Mouse (Mus musculus) hindbrain, embryonic 12.5 days (tissue): Measurements from ENCODE around the gene Pdzph1. TPM values are rescaled to one million over a fixed set of nuclear protein-coding genes. Genes with fewer than 3 reads are reported as not detected.

Experiments
- ATAC-seq: fragments of 200-750 bp; cut with Nextera tagmentation; 2 replicates; pipeline ENCODE4 v1.8.0; 2017; ENCODE audit warnings: moderate TSS enrichment; ENCODE audit not compliant: low FRiP score
- H3K27ac ChIP-seq: fragments of 300-500 bp; sonication (generic); 2 replicates; pipeline ENCODE4 v1.5.1; 2016; ENCODE audit warnings: mild to moderate bottlenecking
- H3K27me3 ChIP-seq: fragments of 300-500 bp; sonication (generic); 2 replicates; pipeline ENCODE4 v1.6.1; 2016; ENCODE audit warnings: mild to moderate bottlenecking
- H3K36me3 ChIP-seq: fragments of 300-500 bp; sonication (generic); 2 replicates; pipeline ENCODE4 v1.6.1; 2016; ENCODE audit warnings: mild to moderate bottlenecking
- H3K4me1 ChIP-seq: fragments of 300-500 bp; sonication (generic); 2 replicates; pipeline ENCODE4 v1.6.1; 2016
- H3K4me2 ChIP-seq: fragments of 300-500 bp; sonication (generic); replicated peaks from 2 replicates; pipeline ENCODE4 v1.6.1; 2016; ENCODE audit warnings: mild to moderate bottlenecking
- H3K4me3 ChIP-seq: fragments of 300-500 bp; sonication (generic); 2 replicates; pipeline ENCODE4 v1.5.1; 2016; ENCODE audit warnings: mild to moderate bottlenecking
- H3K9ac ChIP-seq: fragments of 300-500 bp; sonication (generic); 2 replicates; pipeline ENCODE4 v1.6.1; 2016; ENCODE audit warnings: mild to moderate bottlenecking, moderate library complexity
- H3K9me3 ChIP-seq: fragments of 300-500 bp; sonication (generic); replicated peaks from 2 replicates; pipeline ENCODE4 v1.6.1; 2016; ENCODE audit warnings: mild to moderate bottlenecking
- WGBS: fragments of 180-500 bp; shearing (Covaris S2); methylation state at CpG from one replicate; pipeline ENCODE4 v1.1.7; 2016; 5-methylcytosine and 5-hydroxymethylcytosine counted together
- polyA plus RNA-seq: library from polyadenylated mRNA; unstranded; fragments of >200 nt; fragmentation: Nextera tagmentation; extraction: Ambion mirVana; gene quantifications from 2 replicates; pipeline ENCODE4 v1.2.1, GENCODE M21; 2016

Pdzph1 gene
- polyA plus RNA-seq: 3.9 and 5.1 TPM in 2 replicates

- H3K36me3 ChIP-seq: no peaks in the 10 kb centered on the region
- WGBS: 85% methylated on average over 6 of the region's 6 CpGs
- H3K4me1 ChIP-seq: no peaks in the 10 kb centered on the region
- no peaks in the 10 kb centered on the region for H3K27me3 ChIP-seq
- H3K4me2 ChIP-seq: no peak within 1 kb of the TSS
- no peak within 1 kb of the TSS for H3K9ac ChIP-seq
- H3K4me3 ChIP-seq: no peak within 1 kb of the TSS
- no peaks in the 10 kb centered on the region for H3K9me3 ChIP-seq
- no peak for ATAC-seq
- H3K27ac ChIP-seq: no peak within 1 kb of the TSS
These were observed at the start of gene Pdzph1 for GRCm38 (mm10) chr17:58991275-58991674. Gene Pdzph1 (minus strand): TSS chr17:58991375.

- H3K4me3 ChIP-seq: no peak overlapping the region
- H3K27me3 ChIP-seq: no peaks in the 10 kb centered on the region
- H3K4me1 ChIP-seq: no peaks in the 10 kb centered on the region
- WGBS: 59% methylated on average over 5 of the region's 5 CpGs
- H3K27ac ChIP-seq: no peak overlapping the region
- H3K4me2 ChIP-seq: no peak overlapping the region
- no peak overlapping the region for H3K9ac ChIP-seq
- no peaks in the 10 kb centered on the region for H3K9me3 ChIP-seq
- ATAC-seq: no peak
- no peaks in the 10 kb centered on the region for H3K36me3 ChIP-seq
These were observed 48.6 kb upstream of the Pdzph1 start for GRCm38 (mm10) chr17:59039754-59040153.

- Histone ChIP-seq H3K4me1 (no peaks in the 10 kb centered on the region), H3K4me3 (no peak overlapping the region), H3K9me3 (no peaks in the 10 kb centered on the region), H3K4me2 (no peak overlapping the region), H3K27ac (no peak overlapping the region), H3K9ac (no peak overlapping the region), H3K36me3 (no peaks in the 10 kb centered on the region), H3K27me3 (no peaks in the 10 kb centered on the region)
- no peak for ATAC-seq
- 94% methylated on average over 3 of the region's 3 CpGs for WGBS
These were observed 42.3 kb upstream of the Pdzph1 start for GRCm38 (mm10) chr17:59033445-59033844.

GRCm38 (mm10) chr17:59026336-59026735, 35.2 kb upstream of the Pdzph1 start:
- WGBS: 88% methylated on average over 3 of the region's 3 CpGs
- Histone ChIP-seq H3K27me3 (no peaks in the 10 kb centered on the region), H3K9ac (no peak overlapping the region), H3K36me3 (no peaks in the 10 kb centered on the region), H3K4me3 (no peak overlapping the region), H3K4me2 (no peak overlapping the region), H3K27ac (no peak overlapping the region), H3K9me3 (no peaks in the 10 kb centered on the region), H3K4me1 (no peaks in the 10 kb centered on the region)
- ATAC-seq: no peak

- Histone ChIP-seq H3K36me3 (no peaks in the 10 kb centered on the region), H3K4me1 (no peaks in the 10 kb centered on the region), H3K9me3 (no peaks in the 10 kb centered on the region), H3K27me3 (no peaks in the 10 kb centered on the region), H3K4me2 (no peak overlapping the region), H3K9ac (no peak overlapping the region), H3K27ac (no peak overlapping the region), H3K4me3 (no peak overlapping the region)
- ATAC-seq: no peak
- 42% methylated on average over 6 of the region's 6 CpGs for WGBS
These were observed 33.3 kb upstream of the Pdzph1 start for GRCm38 (mm10) chr17:59024502-59024901.

GRCm38 (mm10) chr17:59023971-59024370, 32.8 kb upstream of the Pdzph1 start:
- H3K9ac ChIP-seq: no peak overlapping the region
- no peak for ATAC-seq
- no peaks in the 10 kb centered on the region for H3K4me1 ChIP-seq
- no peak overlapping the region for H3K4me3 ChIP-seq
- no peak overlapping the region for H3K27ac ChIP-seq
- no peak overlapping the region for H3K4me2 ChIP-seq
- no peaks in the 10 kb centered on the region for H3K27me3 ChIP-seq
- 37% methylated on average over 4 of the region's 5 CpGs for WGBS
- no peaks in the 10 kb centered on the region for H3K9me3 ChIP-seq
- H3K36me3 ChIP-seq: no peaks in the 10 kb centered on the region

- Histone ChIP-seq H3K4me1 (no peaks in the 10 kb centered on the region), H3K9me3 (no peaks in the 10 kb centered on the region), H3K9ac (no peak overlapping the region), H3K36me3 (no peaks in the 10 kb centered on the region), H3K27me3 (no peaks in the 10 kb centered on the region), H3K4me3 (no peak overlapping the region), H3K4me2 (no peak overlapping the region), H3K27ac (no peak overlapping the region)
- no peak for ATAC-seq
- WGBS: 86% methylated on average over 4 of the region's 4 CpGs
These were observed 27.5 kb upstream of the Pdzph1 start for GRCm38 (mm10) chr17:59018666-59019065.

GRCm38 (mm10) chr17:59013091-59013459, 21.9 kb upstream of the Pdzph1 start, which contains the start of gene Nudt12:
Gene Nudt12 (minus strand): TSS chr17:59013372.
- no peaks in the 10 kb centered on the region for H3K9me3 ChIP-seq
- no peaks in the 10 kb centered on the region for H3K36me3 ChIP-seq
- H3K4me1 ChIP-seq: no peaks in the 10 kb centered on the region
- H3K4me2 ChIP-seq: peak within 1 kb of the TSS; percentile 77
- H3K27me3 ChIP-seq: no peaks in the 10 kb centered on the region
- H3K4me3 ChIP-seq: peak within 1 kb of the TSS; percentile 78
- H3K9ac ChIP-seq: peak within 1 kb of the TSS; percentile 68
- 0 out of 2 replicates have a peak within 1 kb of the TSS, but pooled peaks have one; percentile 55 for H3K27ac ChIP-seq
- 1% methylated on average over 22 of the region's 22 CpGs for WGBS
- ATAC-seq: peak; percentile 84

GRCm38 (mm10) chr17:59012421-59013090, 21.4 kb upstream of the Pdzph1 start:
- Histone ChIP-seq H3K27ac (0 out of 2 replicates have a peak overlapping the region, but pooled peaks have one; percentile 55), H3K4me2 (peak overlapping the region; percentile 77), H3K27me3 (no peaks in the 10 kb centered on the region), H3K4me3 (peak overlapping the region; percentile 78), H3K9me3 (no peaks in the 10 kb centered on the region), H3K36me3 (no peaks in the 10 kb centered on the region), H3K4me1 (no peaks in the 10 kb centered on the region), H3K9ac (peak overlapping the region; percentile 68)
- WGBS: 7% methylated on average over 15 of the region's 15 CpGs
- ATAC-seq: peak; percentile 87

- no peak overlapping the region for H3K9ac ChIP-seq
- no peaks in the 10 kb centered on the region for H3K4me1 ChIP-seq
- no peak overlapping the region for H3K4me3 ChIP-seq
- H3K27ac ChIP-seq: no peak overlapping the region
- H3K9me3 ChIP-seq: no peaks in the 10 kb centered on the region
- H3K4me2 ChIP-seq: no peak overlapping the region
- no peaks in the 10 kb centered on the region for H3K27me3 ChIP-seq
- WGBS: 73% methylated on average over 13 of the region's 13 CpGs
- ATAC-seq: no peak
- H3K36me3 ChIP-seq: no peaks in the 10 kb centered on the region
These were observed 20.6 kb upstream of the Pdzph1 start for GRCm38 (mm10) chr17:59011546-59012307.

- H3K4me2 ChIP-seq: no peak overlapping the region
- no peaks in the 10 kb centered on the region for H3K4me1 ChIP-seq
- H3K9ac ChIP-seq: no peak overlapping the region
- 0 out of 2 replicates have a peak, but pooled peaks have one; percentile 52 for ATAC-seq
- H3K27ac ChIP-seq: no peak overlapping the region
- H3K9me3 ChIP-seq: no peaks in the 10 kb centered on the region
- no peaks in the 10 kb centered on the region for H3K36me3 ChIP-seq
- WGBS: 38% methylated on average over 5 of the region's 5 CpGs
- H3K27me3 ChIP-seq: no peaks in the 10 kb centered on the region
- H3K4me3 ChIP-seq: no peak overlapping the region
These were observed 17.9 kb downstream of the Pdzph1 start for GRCm38 (mm10) chr17:58973237-58973636.

- no peak for ATAC-seq
- 31% methylated on average over 3 of the region's 3 CpGs for WGBS
- no peaks in the 10 kb centered on the region for H3K9me3 ChIP-seq
- no peaks in the 10 kb centered on the region for H3K27me3 ChIP-seq
- no peak overlapping the region for H3K4me3 ChIP-seq
- no peak overlapping the region for H3K9ac ChIP-seq
- H3K27ac ChIP-seq: no peak overlapping the region
- no peaks in the 10 kb centered on the region for H3K4me1 ChIP-seq
- H3K4me2 ChIP-seq: no peak overlapping the region
- no peaks in the 10 kb centered on the region for H3K36me3 ChIP-seq
These were observed 31.3 kb downstream of the Pdzph1 start for GRCm38 (mm10) chr17:58959905-58960304.
